Mouse (Mus musculus): ENCODE data around the gene Pgam2.

Gene Pgam2

DNA sequence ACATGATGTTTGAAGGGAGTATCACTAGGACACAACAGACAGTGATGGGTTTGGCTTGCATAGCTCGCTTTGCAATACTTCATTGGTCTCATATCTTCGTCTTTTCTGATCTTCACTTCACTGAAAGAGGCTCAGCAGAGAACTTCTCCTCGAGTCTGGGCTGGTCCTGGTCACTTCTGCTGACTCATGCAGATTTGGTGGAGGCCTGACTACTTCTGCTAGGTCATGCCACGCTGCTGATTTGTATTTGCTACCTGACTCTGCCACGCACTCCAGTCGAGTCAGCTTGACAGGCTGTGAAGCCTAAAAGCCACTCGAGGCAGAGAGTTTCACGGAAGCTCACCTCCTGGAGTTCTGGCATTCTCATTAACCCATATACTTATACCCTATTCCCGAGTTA lies 4.4 kb upstream of the Pgam2 start:
- DNase-seq (ENCODE audit: low spot score in 2 of 2) = no peak

GRCm38 (mm10) chr11:5805711-5806110 lies 2.2 kb upstream of the Pgam2 start:
- DNase-seq (ENCODE audit: low spot score in 2 of 2) = no peak

DNA sequence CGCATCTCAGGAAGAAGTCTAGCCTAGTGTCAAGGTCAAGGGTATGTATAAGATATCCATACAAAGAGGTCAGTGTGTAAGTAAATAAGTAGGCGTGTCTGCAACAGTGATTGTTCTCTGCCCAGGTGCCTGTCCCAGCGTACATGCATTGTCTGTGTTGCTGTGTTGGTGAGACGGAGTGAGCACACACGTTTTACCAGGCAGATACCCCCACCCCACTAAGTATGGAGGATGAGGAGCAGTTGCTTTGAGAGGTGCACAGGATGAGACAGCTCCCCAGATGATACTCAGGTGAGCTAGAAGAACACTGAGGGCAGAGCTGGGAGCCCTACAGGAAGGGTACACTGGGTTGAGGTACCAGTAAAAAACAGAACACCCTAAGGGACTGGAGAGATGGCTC lies 641 bp upstream of the Pgam2 start:
- no peak for DNase-seq (ENCODE audit: low spot score in 2 of 2)

DNA sequence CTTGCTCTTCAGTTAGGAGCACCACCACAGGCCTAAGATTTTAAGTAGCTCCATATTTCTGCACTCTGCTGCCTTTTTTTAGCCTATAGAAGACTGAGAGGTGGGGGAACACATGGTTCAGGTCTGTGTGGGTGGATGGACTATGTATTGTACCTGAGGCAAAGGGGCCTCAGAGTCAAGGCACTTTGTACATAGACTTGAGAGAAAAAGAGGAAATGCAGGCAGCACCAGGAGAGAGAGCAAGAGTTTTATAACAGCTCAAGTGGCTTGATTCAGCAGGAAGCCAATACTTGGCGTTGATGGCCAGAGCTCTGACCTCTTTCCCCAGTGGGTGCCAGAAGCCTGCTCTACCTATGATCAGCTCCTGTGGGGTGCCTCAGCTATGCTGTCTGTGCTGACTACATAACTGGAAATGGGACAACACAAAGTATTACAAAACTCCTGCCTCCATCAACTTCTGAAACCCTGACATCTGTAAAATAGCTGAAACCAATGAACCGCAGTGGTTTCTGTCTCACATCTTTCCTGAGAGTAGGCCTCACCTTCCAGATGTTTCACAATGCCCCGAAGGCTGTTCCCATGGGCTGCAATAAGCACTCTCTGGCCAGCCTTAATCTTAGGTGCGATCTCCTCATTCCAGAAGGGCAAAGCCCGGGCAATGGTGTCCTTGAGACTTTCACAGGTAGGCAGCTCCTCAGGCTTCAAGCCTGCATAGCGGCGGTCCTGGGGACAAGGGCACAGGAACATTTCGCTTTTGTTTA lies 896 bp downstream of the Pgam2 start:
- DNase-seq (ENCODE audit: low spot score in 2 of 2) = no peak

GRCm38 (mm10) chr11:5802005-5802404 lies 1.5 kb downstream of the Pgam2 start:
- DNase-seq (ENCODE audit: low spot score in 2 of 2) = no peak

- DNase-seq (ENCODE audit: low spot score in 2 of 2) = no peak
Measured at GRCm38 (mm10) chr11:5801511-5801910, 2.0 kb downstream of the Pgam2 start.

DNA sequence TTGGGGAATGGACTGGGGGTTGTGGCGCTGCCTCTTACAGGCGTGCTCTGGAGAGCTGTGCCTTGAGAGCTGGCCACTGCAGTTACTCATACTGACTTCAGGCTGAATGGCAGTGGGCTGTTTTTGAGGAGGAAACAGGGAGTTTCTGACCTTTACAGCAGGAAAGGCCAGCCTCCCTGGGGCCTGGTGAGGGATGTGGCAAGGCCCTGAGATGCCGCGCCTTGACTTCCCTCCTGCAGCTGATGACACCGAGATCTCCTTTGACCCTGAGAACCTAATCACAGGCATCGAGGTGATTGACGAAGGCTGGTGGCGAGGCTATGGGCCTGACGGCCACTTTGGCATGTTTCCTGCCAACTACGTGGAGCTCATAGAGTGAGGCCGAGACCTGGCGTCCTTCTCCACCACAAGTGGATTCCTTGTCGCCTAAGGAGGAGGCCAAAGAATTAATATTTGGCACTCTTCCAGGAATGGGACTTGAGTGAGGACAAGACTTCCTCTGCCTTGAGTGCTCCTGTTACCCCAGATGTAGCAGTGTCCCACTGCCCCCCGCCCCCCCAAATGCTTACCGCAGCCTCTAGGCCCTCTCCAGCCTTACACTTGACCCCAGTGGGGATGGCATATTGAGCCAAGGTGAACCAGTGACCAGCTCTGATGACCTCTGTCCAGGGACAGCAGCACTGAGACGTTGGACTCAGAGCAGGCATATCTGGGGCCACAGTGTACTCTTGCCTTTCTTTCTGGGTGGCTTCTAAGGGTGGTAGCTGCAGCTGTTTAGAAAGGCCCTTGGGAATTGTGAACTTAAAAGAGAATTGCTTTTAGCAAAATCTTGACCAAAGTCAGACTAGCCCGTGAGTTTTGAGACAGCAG lies 3.7 kb downstream of the Pgam2 start:
- DNase-seq (ENCODE audit: low spot score in 2 of 2) = no peak

DNA sequence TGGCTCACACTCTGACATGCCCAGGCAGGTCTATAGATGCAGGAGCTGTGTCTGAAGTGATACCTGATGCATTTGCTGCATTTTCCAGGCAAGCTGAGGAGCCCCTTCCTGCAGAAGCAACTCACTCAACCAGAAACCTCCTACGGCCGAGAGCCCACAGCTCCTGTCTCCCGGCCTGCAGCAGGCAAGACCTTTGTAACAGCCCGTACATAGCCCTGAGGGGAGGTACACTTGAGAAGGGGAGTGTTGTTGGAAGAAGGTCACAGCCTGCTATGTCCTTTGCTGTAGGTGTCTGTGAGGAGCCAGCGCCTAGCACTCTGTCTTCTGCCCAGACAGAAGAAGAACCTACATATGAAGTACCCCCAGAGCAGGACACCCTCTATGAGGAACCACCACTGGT lies 5.6 kb downstream of the Pgam2 start:
- no peak for DNase-seq (ENCODE audit: low spot score in 2 of 2)

- no peak for DNase-seq (ENCODE audit: low spot score in 2 of 2)
Measured at GRCm38 (mm10) chr11:5797371-5797770, 6.2 kb downstream of the Pgam2 start.

DNA sequence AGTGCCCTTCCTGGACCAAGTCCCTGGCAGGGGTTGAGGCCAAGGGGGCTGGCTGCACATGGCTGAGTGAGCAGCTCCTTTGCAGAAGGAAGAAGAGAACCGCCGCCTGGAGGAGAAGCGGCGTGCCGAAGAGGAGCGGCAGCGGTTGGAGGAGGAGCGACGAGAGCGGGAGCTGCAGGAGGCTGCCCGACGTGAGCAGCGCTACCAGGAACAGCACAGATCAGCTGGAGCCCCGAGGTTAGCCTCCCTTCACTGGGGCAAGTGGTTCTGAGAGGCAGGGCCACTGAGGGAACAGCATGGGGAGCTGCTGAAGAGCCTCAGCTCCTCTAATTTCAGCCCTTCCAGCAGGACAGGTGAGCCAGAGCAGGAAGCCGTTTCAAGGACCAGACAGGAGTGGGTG lies 6.6 kb downstream of the Pgam2 start:
- no peak for DNase-seq (ENCODE audit: low spot score in 2 of 2)

GRCm38 (mm10) chr11:5795706-5796105 lies 7.8 kb downstream of the Pgam2 start:
- peak; percentile 51 to 52 for DNase-seq (ENCODE audit: low spot score in 2 of 2)

GRCm38 (mm10) chr11:5795290-5795689 lies 8.2 kb downstream of the Pgam2 start:
- DNase-seq (ENCODE audit: low spot score in 2 of 2) = no peak

- no peak for DNase-seq (ENCODE audit: low spot score in 2 of 2)
Measured at GRCm38 (mm10) chr11:5790431-5790830, 13.1 kb downstream of the Pgam2 start.

DNA sequence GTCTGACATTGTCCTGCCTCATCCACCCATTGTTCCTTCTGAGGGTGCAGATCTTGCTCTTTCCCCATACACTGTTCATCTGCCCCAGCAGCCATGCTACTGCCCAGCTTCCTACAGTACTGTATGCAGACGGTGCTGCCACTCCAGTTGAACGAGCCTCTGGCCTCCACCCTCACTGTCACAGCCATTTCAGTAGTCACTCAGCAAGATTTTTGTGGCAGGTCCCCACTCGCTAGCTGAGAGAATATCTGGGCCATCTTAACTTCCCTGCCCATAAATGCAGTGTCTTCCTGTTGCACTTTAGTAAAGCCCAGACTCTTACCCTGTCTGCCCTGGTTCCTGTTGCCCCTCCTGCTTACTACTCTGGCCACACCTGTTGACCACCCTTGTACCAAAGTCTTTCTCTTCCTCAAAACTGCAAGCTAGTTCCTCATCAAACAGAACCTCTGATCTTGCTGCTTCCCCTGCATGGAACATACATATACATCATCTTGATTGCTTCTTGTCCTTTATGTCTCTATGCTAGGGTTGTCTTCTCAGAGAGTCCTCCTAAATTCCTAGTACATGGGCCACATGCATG lies 13.7 kb downstream of the Pgam2 start:
- DNase-seq (ENCODE audit: low spot score in 2 of 2) = no peak

- DNase-seq (ENCODE audit: low spot score in 2 of 2) = no peak
Measured at GRCm38 (mm10) chr11:5789071-5789753, 14.3 kb downstream of the Pgam2 start.

GRCm38 (mm10) chr11:5788056-5789014 lies 15.2 kb downstream of the Pgam2 start, which contains the start of gene Dbnl:
Gene Dbnl, plus strand, starts transcription at chr11:5788488.
- DNase-seq (ENCODE audit: low spot score in 2 of 2) = peak; percentile 92 to 95

DNA sequence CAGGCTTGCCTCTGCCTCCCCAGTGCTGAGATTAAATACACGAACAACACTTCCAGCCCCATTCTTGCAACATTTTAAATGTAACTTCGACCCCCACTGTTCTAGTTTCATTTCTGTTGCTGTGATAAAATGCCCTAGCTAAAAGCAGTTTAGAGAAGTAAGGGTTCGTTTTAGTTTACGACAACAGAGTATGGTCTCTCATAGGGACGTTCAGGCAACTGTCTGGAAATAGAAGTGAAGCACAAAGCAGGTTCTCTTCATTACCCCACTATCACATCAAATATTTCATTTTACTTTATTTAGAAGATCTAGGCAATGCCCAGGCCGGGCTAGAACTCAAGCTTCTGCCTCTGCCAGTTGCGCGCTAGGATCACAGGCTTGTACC lies 15.9 kb downstream of the Pgam2 start:
- no peak for DNase-seq (ENCODE audit: low spot score in 2 of 2)

- no peak for DNase-seq (ENCODE audit: low spot score in 2 of 2)
Measured at GRCm38 (mm10) chr11:5785732-5786131, 17.8 kb downstream of the Pgam2 start.

- DNase-seq (ENCODE audit: low spot score in 2 of 2) = no peak
Measured at GRCm38 (mm10) chr11:5782199-5782944, 21.2 kb downstream of the Pgam2 start.

DNA sequence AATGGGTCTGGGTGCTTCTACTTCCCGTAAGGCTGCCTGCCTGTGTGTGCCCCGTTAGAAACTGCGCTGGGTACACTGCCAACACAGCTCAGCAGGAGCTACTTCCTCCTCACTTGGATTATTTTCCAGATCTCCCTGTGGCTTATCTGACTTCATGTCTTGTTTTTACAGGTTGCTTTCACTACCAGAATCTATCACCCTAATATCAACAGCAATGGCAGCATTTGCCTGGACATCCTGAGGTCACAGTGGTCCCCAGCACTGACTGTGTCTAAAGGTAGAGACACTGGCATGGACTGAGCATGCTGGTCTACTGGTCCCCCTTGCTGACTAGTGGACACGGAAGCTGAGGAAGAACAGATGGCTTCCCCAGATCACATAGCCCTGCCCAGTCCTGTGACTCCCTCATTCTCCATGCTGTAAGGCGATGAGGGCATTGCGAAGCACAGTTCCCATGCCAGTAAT lies 23.5 kb downstream of the Pgam2 start:
- no peak for DNase-seq (ENCODE audit: low spot score in 2 of 2)

Measured in right cerebral cortex, postnatal 36 days (tissue).